Mouse (Mus musculus): Measurements from ENCODE around the gene Atp8b4.

Atp8b4 gene

DNA sequence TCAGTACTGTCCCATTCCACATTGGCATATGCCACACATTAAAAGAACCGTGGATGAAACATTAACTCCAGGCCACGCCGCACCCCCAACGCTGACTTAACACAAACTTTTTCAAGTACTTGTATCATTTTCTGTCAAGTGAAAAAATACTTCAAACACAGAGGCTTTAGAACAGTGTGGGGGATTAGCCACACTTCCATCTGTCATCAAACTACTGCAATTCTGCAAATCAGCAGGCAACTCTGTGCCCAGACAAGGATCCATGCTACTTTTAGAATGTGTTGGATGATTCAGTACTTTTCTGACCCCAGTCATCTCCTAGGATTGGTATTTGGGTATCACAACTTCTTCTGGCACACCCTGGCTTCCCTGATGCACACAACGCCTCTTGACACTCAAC, 212.5 kb downstream of the Atp8b4 start:
- no peak for DNase-seq (ENCODE audit: low read depth, low spot score)

DNA sequence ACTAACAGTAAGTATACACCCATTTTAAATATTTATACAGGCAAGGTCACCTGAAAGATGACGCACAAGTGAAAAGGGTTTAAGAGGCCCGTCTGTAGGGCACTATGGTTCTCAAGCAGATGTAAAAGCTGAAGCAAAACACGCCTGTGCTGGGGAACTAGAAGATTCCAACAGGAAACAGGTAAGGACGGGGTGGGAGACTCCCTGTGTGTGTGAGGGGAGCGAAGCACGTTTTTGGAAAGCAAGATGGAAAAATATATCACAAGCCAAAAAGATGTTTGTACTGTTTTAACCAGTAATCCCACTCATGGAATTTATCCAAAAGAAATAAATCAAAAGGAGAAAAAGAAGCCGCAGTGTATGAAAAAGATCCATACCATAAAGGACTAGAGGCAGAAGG, 214.1 kb downstream of the Atp8b4 start:
- no peak for DNase-seq (ENCODE audit: low read depth, low spot score)

DNA sequence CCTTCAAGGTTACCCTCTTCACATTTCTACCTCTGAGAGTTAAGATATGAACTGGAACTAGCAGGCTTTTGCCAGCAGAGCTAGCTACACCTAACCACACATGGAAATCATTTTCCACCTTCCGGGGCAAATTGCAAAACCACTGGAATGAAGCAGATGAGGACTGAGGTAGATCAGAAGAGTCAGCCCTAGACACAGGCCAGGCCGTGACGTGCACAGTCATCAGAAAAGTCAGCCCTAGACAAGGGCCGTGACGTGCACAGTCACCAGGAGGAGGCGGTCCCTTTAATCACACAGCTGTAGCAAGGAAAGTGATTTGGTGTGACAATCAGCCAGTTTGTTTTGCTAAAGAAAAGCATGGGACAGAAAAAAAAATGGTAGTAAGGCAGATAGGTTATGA, 216.4 kb downstream of the Atp8b4 start:
- peak; percentile 10 for DNase-seq (ENCODE audit: low read depth, low spot score)

- DNase-seq (ENCODE audit: low read depth, low spot score) = peak; percentile 9
Measured at GRCm38 (mm10) chr2:126283086-126283485, 217.4 kb downstream of the Atp8b4 start.

GRCm38 (mm10) chr2:126275511-126275910, 225.0 kb downstream of the Atp8b4 start:
- peak; percentile 25 for DNase-seq (ENCODE audit: low read depth, low spot score)

- peak; percentile 19 for DNase-seq (ENCODE audit: low read depth, low spot score)
Measured at GRCm38 (mm10) chr2:126274826-126275405, 225.6 kb downstream of the Atp8b4 start.

- peak; percentile 32 for DNase-seq (ENCODE audit: low read depth, low spot score)
Measured at GRCm38 (mm10) chr2:126274311-126274710, 226.2 kb downstream of the Atp8b4 start.
